Mouse (Mus musculus) Muller cell, postnatal 12 days (primary cell): ENCODE results near the gene Bex4.

Source experiments
- DNase-seq: peaks from one replicate; pipeline ENCODE4 v3.0.0-alpha.2; 2015; ENCODE audit errors: inconsistent ontology term

The Bex4 gene

GRCm38 (mm10) chrX:136183107-136183506 lies 44.3 kb downstream of the Bex4 start:
- no peak for DNase-seq
